Mouse (Mus musculus) intestine, embryonic 15.5 days (tissue): Measurements from ENCODE around the gene Gnat2. TPM values are rescaled to one million over a fixed set of nuclear protein-coding genes. Genes with fewer than 3 reads are reported as not detected.

Experiments used
- ATAC-seq: fragments of 200-750 bp; cut with Nextera tagmentation; 2 replicates; pipeline ENCODE4 v1.8.0; 2017; ENCODE audit warnings: moderate TSS enrichment, moderate library complexity
- H3K27ac ChIP-seq: fragments of 300-500 bp; sonication (generic); 2 replicates; pipeline ENCODE4 v1.5.1; 2015; ENCODE audit warnings: mild to moderate bottlenecking, inconsistent platforms
- H3K27me3 ChIP-seq: fragments of 300-500 bp; sonication (generic); replicated peaks from 2 replicates; pipeline ENCODE4 v1.6.1; 2015; ENCODE audit warnings: inconsistent platforms
- H3K36me3 ChIP-seq: fragments of 300-500 bp; sonication (generic); 2 replicates; pipeline ENCODE4 v1.6.1; 2015; ENCODE audit warnings: inconsistent platforms
- H3K4me1 ChIP-seq: fragments of 300-500 bp; sonication (generic); replicated peaks from 2 replicates; pipeline ENCODE4 v1.6.1; 2015; ENCODE audit warnings: inconsistent platforms
- H3K4me2 ChIP-seq: fragments of 300-500 bp; sonication (generic); replicated peaks from 2 replicates; pipeline ENCODE4 v1.6.1; 2015; ENCODE audit warnings: mild to moderate bottlenecking, inconsistent platforms
- H3K4me3 ChIP-seq: fragments of 300-500 bp; sonication (generic); replicated peaks from 2 replicates; pipeline ENCODE4 v1.5.1; 2015; ENCODE audit warnings: inconsistent platforms
- H3K9ac ChIP-seq: fragments of 300-500 bp; sonication (generic); 2 replicates; pipeline ENCODE4 v1.6.1; 2015; ENCODE audit warnings: inconsistent platforms
- H3K9me3 ChIP-seq: fragments of 300-500 bp; sonication (generic); 2 replicates; pipeline ENCODE4 v1.6.1; 2016; ENCODE audit warnings: inconsistent platforms
- WGBS: fragments of 180-500 bp; shearing (Covaris S2); methylation state at CpG from one replicate; pipeline ENCODE4 v1.1.7; 2015; 5-methylcytosine and 5-hydroxymethylcytosine counted together
- polyA plus RNA-seq: library from polyadenylated mRNA; unstranded; fragments of >200 nt; fragmentation: Nextera tagmentation; extraction: Ambion mirVana; gene quantifications from 2 replicates; pipeline ENCODE4 v1.2.1, GENCODE M21; 2015

The Gnat2 gene
- polyA plus RNA-seq, 1 experiment from 2014 or later, result 1.9 TPM

DNA sequence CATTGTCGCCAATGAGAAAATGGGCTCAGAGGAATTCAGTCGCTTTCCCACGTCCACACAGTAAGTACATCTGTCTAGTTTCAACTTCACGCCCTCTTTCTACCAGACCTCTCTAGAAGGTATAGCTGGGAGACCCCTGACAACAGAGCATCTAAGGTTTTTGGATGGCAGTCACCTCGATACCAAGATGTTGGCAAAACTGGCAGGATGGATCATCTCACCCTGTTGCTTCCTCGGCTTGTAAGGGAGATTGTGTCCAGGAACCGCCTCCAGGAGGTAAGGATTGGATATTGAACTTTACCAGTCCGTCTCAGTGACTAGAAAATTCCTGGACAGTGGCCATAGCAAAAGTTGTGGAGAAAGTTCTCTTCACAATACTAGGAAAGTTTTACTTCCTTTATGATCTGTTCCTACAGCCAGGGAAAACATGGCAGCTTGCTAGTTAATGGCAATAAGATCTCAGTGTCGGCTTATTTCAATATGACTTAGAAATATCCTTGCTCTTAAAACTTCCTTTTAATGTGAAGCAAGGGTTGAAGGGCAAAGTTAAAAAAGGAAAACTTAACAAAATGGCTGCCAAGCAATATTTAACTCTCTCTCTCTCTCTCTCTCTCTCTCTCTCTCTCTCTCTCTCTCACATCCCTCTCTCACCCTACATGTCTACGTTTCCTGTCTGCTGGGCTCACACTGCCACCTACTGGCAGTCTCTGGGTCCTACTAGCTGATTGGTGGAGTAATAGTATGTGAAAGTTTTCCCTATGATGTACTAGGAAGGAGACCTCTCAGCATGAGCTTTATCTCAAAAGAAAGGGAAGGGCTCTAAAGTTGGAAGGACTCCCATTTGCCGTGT, 55.0 kb downstream of the Gnat2 start:
- Histone ChIP-seq H3K4me1 (peaks cover 4% of the 10 kb centered on the region; the same call in 1 of the 2 replicates), H3K4me3 (no peak overlapping the region), H3K9ac (no peak overlapping the region), H3K27me3 (no peaks in the 10 kb centered on the region), H3K36me3 (no peaks in the 10 kb centered on the region), H3K9me3 (no peaks in the 10 kb centered on the region), H3K4me2 (peak overlapping the region; percentile 2; the same call in 1 of the 2 replicates), H3K27ac (no peak overlapping the region)
- WGBS, result 66% methylated on average over 11 of the region's 11 CpGs
- ATAC-seq, result peak; percentile 59

Other genes starting within 250 kb of the Gnat2 start
- gene Eps8l3, start 215.6 kb upstream of the Gnat2 start, polyA plus RNA-seq, result 164 and 180 TPM in 2 replicates
- gene Gstm5, start 197.0 kb upstream of the Gnat2 start, polyA plus RNA-seq, result 173 and 186 TPM in 2 replicates
- gene Gstm7, start 161.0 kb upstream of the Gnat2 start, polyA plus RNA-seq, result 26.1 and 32.5 TPM in 2 replicates
- gene Gstm6, start 149.0 kb upstream of the Gnat2 start, polyA plus RNA-seq, result 16.9 and 19.1 TPM in 2 replicates
- 153 and 154 TPM in 2 replicates for gene Gstm3, start 123.5 kb upstream of the Gnat2 start, polyA plus RNA-seq
- gene Gstm2, start 106.3 kb upstream of the Gnat2 start, polyA plus RNA-seq, result 184 and 198 TPM in 2 replicates
- 335 and 425 TPM in 2 replicates for gene Gstm1, start 74.8 kb upstream of the Gnat2 start, polyA plus RNA-seq
- 33.0 and 33.9 TPM in 2 replicates for gene Gstm4, start 47.9 kb upstream of the Gnat2 start, polyA plus RNA-seq
- 49.9 and 53.6 TPM in 2 replicates for gene Ampd2, start 6.1 kb upstream of the Gnat2 start, polyA plus RNA-seq
- 165 and 183 TPM in 2 replicates for gene Gnai3, start 53.4 kb downstream of the Gnat2 start, polyA plus RNA-seq
- 0.15 and 0.21 TPM in 2 replicates for gene Gpr61, start 62.1 kb downstream of the Gnat2 start, polyA plus RNA-seq
- 3.9 and 4.4 TPM in 2 replicates for gene Amigo1, start 93.5 kb downstream of the Gnat2 start, polyA plus RNA-seq
- gene Cyb561d1, start 108.4 kb downstream of the Gnat2 start, polyA plus RNA-seq, result 3.6 and 3.8 TPM in 2 replicates
- 10.9 and 11.3 TPM in 2 replicates for gene Atxn7l2, start 118.1 kb downstream of the Gnat2 start, polyA plus RNA-seq
- gene Sypl2, start 133.9 kb downstream of the Gnat2 start, polyA plus RNA-seq, result 0.21 and 0.27 TPM in 2 replicates
- gene Psma5, start 164.1 kb downstream of the Gnat2 start, polyA plus RNA-seq, result 271 and 291 TPM in 2 replicates
- gene Sort1, start 191.3 kb downstream of the Gnat2 start, polyA plus RNA-seq, result 9.4 and 10.4 TPM in 2 replicates